Mouse (Mus musculus): ENCODE measurements around the gene 4930412O13Rik.

4930412O13Rik gene

GRCm38 (mm10) chr2:9880271-9880670 lies 781 bp upstream of the 4930412O13Rik start:
- no peak for DNase-seq (ENCODE audit: low spot score in 2 of 2)

DNA sequence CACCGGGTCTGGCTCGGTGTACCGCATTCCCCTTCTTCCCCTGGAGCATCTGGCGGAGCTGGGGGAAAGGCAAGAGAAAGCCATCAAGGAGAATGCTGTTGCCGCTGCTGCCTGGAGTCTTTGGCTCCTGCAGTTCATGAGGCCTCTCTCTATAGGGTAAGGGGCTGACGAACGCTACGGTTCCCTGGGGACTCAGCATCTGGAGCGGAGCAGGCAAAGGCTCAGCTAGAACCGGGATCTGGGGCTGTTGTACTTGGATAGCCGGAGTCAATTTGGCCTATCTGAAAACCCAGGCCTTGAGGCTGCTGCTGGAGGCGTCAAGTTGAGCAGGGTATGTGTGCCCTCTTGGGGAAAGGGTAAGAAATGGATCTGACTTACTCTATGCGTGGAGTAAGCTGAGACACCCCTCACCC lies 565 bp downstream of the 4930412O13Rik start:
- no peak for DNase-seq (ENCODE audit: low spot score in 2 of 2)

DNA sequence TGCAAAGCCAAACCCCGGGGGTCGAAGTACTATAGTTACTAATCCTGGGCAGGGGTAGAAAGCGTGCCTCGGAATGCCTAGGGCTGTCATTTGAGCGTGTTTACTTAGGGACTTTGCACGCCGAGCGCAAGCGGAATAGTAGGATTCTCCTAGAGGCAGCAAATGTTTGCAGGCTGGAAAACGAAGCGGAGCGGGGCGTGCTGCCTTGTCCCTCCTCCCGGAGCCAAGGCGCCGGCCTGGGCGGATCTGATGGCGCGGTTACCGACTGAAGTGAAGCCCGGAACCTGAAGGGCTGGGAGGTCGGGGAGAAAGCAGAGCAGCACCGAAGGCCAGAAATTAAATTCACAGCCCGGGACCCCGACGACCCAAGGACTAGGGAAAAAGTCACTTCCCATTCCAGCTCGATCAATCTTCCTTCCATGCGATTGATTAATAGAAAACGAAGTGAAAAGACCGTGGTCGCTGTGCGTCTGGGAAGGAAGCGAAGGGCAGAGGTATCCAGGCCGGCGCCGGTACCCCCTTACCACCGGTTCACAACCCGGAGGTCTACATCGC lies 1.4 kb downstream of the 4930412O13Rik start:
- DNase-seq (ENCODE audit: low spot score in 2 of 2), result no peak

DNA sequence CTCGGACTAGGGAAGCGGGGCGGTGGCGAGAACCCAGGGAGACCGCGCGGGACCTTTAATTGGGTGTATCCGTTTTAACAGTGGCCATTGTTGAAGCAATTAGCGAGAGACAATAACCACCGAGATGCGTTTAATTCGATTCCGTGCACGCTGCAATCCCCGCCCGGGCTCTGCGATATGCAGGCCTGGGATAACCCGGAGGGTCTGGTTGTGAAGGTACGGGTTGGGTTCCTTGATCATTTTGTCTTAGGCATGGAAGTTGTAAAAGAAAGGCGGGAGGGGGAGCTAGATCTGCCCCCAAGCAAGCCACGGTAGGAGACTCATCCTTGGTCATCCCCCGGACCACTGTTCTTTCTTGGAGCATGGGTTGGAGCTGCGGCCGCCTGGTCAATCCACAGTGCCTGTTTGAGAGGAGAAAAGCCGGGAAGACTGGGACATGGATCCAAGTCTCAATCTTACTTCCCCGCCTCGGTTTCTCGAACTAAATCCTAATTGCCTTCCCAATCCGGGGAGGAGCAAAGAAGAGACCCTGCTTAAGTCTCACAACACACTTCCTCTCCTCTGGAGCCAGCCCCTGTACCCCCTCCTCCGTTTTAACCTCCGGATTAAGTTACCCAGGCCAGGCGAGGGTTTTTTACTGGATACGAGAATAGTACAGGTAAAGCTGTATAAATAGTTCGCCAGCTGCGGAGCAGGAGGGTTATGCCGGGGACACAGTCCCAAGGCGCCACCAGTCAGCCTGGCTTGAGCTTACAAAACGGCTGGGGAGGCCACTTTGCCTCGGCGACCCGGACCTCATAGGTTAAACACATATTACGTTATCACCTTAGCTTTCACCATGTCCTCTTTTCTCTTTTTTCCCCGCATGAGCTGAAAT lies 2.1 kb downstream of the 4930412O13Rik start:
- DNase-seq (ENCODE audit: low spot score in 2 of 2), result no peak

GRCm38 (mm10) chr2:9883803-9884532 lies 2.9 kb downstream of the 4930412O13Rik start:
- no peak for DNase-seq (ENCODE audit: low spot score in 2 of 2)

DNA sequence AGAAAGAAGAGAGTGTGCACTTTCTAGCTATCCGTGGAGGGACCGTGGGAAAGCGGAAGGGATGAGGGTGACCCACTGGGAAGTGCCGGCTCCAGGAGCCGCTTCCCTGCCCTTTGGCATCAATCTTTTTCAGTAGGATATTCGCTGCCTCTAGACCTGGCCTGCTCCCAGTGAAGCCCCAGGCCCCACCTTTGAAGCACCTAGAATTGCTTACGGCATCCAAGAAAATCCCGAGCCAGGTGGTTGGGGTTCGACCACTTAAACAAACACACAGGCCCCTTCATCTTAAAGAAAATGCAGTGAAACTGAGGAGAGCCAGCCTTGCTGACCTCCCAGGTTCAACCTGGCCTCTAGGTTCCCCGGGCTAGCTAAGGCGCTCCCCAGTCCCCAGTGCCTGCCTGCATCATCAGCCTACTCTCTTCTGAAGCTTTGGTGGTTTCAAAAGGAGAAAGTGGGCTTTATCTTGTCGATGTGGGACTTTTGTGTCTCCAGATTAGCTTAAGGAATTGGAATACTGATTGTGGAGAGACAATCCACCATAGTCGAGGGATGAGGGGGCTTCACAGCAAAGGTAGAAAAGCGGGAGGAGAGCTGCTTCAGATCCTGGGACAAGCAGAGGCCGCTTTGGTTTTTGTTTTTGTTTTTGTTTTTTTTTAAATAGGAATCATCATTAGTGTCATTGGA lies 3.6 kb downstream of the 4930412O13Rik start:
- no peak for DNase-seq (ENCODE audit: low spot score in 2 of 2)

DNA sequence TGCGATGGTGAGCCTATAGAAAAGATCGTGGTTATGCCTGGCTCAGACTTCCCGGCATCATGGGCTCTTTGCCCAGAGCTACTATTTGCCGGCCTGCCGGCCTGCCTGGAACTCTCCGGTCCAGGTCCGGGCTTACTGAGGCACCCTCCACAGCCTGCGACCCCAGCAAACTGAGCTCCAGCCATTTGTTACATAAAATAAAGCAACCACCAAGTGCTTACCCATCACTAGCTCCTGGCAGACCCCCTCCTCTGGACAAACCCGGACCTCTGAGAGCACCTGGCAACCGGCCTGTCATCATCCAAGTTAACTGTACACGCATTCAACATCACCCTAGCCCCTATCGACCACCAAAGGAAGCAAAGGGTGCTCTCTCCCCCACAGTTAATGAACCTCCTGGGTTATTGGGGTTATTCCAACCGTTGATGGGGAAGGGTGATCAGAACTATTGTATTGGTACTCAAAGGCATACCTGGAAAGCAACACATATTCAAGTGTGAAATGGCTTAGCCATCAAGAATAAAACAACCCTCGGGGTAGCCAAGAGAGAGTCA lies 4.2 kb downstream of the 4930412O13Rik start:
- DNase-seq (ENCODE audit: low spot score in 2 of 2), result no peak

DNA sequence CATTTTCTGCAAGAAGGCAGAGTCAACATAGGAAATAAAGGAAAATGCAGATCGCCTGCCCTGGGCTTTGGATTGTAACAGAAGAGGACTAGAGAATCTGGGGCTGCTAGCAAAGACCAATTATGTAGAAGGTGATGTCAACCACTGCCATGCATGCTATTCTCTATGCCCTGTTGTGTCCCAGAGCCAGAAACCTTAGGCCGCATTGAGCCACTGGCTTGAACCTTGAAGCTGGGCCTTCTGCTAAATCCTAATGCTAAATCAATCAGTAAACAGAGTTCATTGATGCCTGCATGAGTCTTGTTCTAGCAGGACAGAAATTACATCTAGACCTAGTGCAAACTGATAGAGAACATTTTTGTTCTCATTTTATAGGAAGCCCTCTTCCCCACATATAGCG lies 5.0 kb downstream of the 4930412O13Rik start:
- no peak for DNase-seq (ENCODE audit: low spot score in 2 of 2)

DNA sequence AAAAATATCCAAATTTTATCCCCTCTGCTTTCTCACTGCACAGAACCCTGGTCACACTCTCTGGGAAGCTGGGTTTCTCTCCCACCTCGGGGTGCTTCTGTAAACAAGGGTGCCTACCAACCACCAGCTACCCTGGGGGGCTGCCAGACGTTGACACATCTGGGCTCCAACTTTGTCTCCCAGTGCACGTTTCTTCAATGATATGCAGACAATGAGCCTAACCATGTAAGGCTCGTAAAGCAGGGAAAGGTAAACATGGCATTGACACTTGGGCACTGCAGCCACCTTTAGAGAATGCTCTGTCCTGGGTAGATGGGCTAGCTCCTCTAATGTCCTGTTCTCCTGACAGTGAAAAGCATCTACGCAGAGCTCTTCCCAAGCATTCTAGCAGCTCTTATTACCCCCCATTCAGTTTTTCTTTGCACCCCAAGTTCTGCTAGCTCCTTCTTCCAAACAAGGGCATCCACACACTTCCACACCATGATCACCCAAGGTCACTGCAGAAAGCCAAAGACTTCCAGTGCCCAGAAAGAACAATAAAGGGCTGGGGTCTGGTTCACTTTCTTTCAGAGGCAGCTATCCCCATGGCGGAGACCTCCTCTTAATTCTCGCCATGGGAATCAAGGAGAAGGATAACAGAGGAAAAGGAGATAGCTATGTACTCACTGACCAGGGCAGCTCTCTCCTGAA lies 6.0 kb downstream of the 4930412O13Rik start:
- DNase-seq (ENCODE audit: low spot score in 2 of 2), result no peak

DNA sequence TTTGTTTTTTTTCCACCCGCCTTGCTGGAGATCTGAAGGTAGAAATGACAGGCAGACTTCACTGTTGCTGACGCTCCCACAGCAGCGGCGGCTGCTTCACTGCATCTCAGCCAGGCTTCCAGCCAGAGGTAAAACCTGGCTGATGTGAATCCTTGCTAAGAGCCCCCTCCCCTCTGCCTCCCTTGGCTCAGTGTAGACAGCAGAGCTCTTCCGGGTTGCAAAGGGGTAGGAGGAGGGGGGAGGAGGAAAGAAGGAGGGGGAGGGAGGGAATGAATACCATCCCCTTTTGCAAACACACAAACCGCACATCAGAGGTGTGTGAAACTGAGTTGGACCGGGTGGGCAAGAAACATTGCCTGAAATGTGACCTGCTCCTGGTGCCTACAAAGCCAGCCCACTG lies 6.6 kb downstream of the 4930412O13Rik start:
- no peak for DNase-seq (ENCODE audit: low spot score in 2 of 2)

- DNase-seq (ENCODE audit: low spot score in 2 of 2), result no peak
These were observed 8.0 kb downstream of the 4930412O13Rik start, which contains the start of gene 9230102O04Rik for GRCm38 (mm10) chr2:9888913-9889650. Gene 9230102O04Rik (minus strand): TSS chr2:9889540.

- no peak for DNase-seq (ENCODE audit: low spot score in 2 of 2)
These were observed 8.7 kb downstream of the 4930412O13Rik start, which contains the start of gene Gata3 for GRCm38 (mm10) chr2:9889651-9890183. Gene Gata3 (minus strand): TSS chr2:9890034.

DNA sequence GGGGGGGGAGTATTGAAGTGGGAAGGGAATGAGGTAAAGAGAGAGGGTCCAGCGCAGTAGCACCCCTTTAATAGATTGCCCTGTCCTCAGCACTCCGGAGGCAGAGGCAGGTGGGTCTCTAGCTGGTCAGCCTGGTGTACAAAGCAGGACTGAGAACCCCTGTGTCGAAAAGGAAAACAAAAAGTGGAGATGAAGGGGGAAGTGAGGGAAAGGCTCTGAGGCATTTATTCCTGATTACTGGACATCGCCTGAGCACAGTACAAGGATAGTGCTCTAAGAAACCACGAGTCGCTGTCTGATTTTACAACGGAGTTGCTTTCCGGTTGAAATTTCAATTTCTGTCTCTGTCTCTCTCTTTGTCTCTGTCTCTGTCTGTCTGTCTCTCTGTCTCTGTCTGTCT lies 9.2 kb downstream of the 4930412O13Rik start:
- no peak for DNase-seq (ENCODE audit: low spot score in 2 of 2)

- no peak for DNase-seq (ENCODE audit: low spot score in 2 of 2)
These were observed 9.9 kb downstream of the 4930412O13Rik start for GRCm38 (mm10) chr2:9890906-9891305.

GRCm38 (mm10) chr2:9892541-9892940 lies 11.5 kb downstream of the 4930412O13Rik start:
- DNase-seq (ENCODE audit: low spot score in 2 of 2), result no peak

GRCm38 (mm10) chr2:9893272-9893953 lies 12.4 kb downstream of the 4930412O13Rik start:
- DNase-seq (ENCODE audit: low spot score in 2 of 2), result no peak

GRCm38 (mm10) chr2:9894836-9895593 lies 14.0 kb downstream of the 4930412O13Rik start:
- DNase-seq (ENCODE audit: low spot score in 2 of 2), result no peak

- DNase-seq (ENCODE audit: low spot score in 2 of 2), result no peak
These were observed 15.2 kb downstream of the 4930412O13Rik start for GRCm38 (mm10) chr2:9896097-9896770.

Measured in spleen, postnatal 4 days (tissue).